Mouse (Mus musculus): ENCODE data around the gene Grap. TPM values are rescaled to one million over a fixed set of nuclear protein-coding genes. Genes with fewer than 3 reads are reported as not detected.

Gene Grap
- polyA plus RNA-seq, 1 experiment from 2014 or later, result 7.1 TPM

DNA sequence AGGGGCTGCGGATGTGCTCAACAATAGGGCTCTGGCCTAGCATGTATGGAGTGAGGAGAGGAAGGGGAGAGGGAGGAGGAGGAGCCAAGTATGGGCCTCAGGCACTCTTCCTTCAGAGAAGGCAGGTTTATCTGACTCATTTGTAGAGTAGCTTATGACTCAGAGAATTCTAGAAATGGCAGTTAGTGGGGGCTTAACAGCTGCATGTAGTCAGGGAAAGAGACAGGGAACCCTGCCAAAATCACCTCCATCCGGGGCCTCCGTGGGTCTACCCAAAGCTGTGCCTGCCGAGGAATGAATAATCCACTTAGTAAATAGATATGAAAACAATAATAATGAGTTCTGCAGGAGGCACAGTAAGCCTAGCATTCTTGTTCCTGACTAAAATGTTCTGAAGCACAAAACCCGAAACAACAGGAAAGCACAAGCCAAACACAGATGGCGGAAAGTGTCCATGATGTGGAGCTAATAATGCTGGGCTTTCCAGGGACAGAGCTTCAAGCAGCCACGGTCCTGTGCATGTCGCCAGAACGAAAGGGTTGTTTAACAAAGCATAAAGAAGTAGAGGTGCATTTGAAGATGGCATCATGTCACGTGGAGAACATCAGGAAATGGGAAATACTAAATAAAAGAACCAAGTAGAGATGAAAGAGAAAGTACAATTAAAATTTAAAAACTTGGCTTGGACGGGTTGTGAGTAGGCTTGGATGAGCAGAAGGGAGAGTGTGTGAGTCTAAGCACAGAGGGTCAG lies 8.3 kb upstream of the Grap start:
- Histone ChIP-seq H3K27ac (ENCODE audit: low read depth, low read length) (no peak overlapping the region), H3K9me3 (ENCODE audit: control insufficient read depth, low read length) (no peaks in the 10 kb centered on the region), H3K4me1 (ENCODE audit: control insufficient read depth, insufficient read depth, low read length) (no peaks in the 10 kb centered on the region), H3K27me3 (ENCODE audit: control insufficient read depth, insufficient read depth, low read length) (no peaks in the 10 kb centered on the region), H3K4me3 (ENCODE audit: low read depth, low read length) (no peak overlapping the region), H3K9ac (ENCODE audit: low read length) (no peak overlapping the region), H3K4me2 (no peak overlapping the region), H3K36me3 (ENCODE audit: control insufficient read depth, insufficient read depth, low read length) (no peaks in the 10 kb centered on the region)
- no peak for DNase-seq (ENCODE audit: low spot score, missing footprints)
- 79% methylated on average over 11 of the region's 11 CpGs for WGBS
- no peak for ATAC-seq (ENCODE audit: low FRiP score)

DNA sequence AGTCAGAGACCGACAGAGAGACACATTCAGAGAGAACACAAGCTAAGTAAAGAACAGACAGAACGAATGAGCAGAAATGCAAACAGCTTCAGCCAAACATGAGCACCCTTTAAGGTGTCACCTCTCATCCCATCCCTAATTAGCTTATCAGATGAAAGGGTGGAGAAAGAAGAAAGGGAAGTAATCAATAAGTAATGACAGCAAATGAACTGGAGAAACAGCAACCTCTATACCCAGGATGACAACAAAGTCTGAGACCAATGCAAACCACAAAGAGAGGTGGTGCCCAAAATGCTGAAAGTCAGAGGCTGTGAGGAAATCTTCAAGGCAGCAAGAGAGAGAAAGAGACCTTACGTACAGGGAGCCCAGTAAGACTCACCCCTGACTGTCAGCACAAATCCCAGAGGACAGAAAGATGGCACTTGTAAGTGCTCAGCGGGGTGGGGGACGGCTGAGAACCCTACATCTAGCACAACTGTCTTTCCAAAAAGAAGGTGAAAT lies 7.7 kb upstream of the Grap start:
- Histone ChIP-seq H3K9ac (ENCODE audit: low read length) (no peak overlapping the region), H3K4me2 (no peak overlapping the region), H3K27ac (ENCODE audit: low read depth, low read length) (no peak overlapping the region), H3K9me3 (ENCODE audit: control insufficient read depth, low read length) (no peaks in the 10 kb centered on the region), H3K27me3 (ENCODE audit: control insufficient read depth, insufficient read depth, low read length) (no peaks in the 10 kb centered on the region), H3K4me3 (ENCODE audit: low read depth, low read length) (no peak overlapping the region), H3K4me1 (ENCODE audit: control insufficient read depth, insufficient read depth, low read length) (no peaks in the 10 kb centered on the region), H3K36me3 (ENCODE audit: control insufficient read depth, insufficient read depth, low read length) (no peaks in the 10 kb centered on the region)
- ATAC-seq (ENCODE audit: low FRiP score) (no peak), DNase-seq (ENCODE audit: low spot score, missing footprints) (no peak)
- WGBS, result 79% methylated on average over 5 of the region's 5 CpGs

DNA sequence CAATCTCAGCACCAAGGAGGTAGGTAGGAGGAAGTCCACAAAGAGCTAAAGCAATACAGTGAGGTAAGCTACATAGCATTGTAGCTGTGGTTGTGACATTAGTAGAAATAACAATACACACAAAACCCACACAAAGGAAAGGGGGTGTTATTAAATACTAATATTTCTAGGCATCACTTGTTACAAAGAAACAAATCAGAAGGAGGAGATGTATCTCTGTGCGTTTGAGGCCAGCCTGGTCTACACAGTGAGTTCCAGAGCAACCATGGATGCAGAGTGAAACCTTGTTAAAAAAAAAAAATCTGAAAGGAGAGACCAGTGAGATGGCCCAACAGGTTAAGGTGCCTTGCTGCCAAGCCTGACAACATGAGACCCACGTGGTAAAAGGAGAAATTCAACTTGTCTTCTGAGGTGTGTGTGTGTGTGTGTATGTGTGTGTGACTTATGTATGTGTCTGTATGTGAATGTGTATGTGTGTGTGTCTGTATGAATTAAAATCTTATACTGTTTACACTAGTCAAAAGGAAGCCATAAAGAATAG lies 6.5 kb upstream of the Grap start:
- H3K9ac ChIP-seq (ENCODE audit: low read length), result no peak overlapping the region
- no peaks in the 10 kb centered on the region for H3K27me3 ChIP-seq (ENCODE audit: control insufficient read depth, insufficient read depth, low read length)
- H3K4me1 ChIP-seq (ENCODE audit: control insufficient read depth, insufficient read depth, low read length), result no peaks in the 10 kb centered on the region
- H3K36me3 ChIP-seq (ENCODE audit: control insufficient read depth, insufficient read depth, low read length), result no peaks in the 10 kb centered on the region
- 59% methylated on average over 2 of the region's 2 CpGs for WGBS
- H3K27ac ChIP-seq (ENCODE audit: low read depth, low read length), result no peak overlapping the region
- H3K4me2 ChIP-seq, result no peak overlapping the region
- H3K9me3 ChIP-seq (ENCODE audit: control insufficient read depth, low read length), result no peaks in the 10 kb centered on the region
- H3K4me3 ChIP-seq (ENCODE audit: low read depth, low read length), result no peak overlapping the region
- ATAC-seq (ENCODE audit: low FRiP score), result no peak
- DNase-seq (ENCODE audit: low spot score, missing footprints), result no peak

DNA sequence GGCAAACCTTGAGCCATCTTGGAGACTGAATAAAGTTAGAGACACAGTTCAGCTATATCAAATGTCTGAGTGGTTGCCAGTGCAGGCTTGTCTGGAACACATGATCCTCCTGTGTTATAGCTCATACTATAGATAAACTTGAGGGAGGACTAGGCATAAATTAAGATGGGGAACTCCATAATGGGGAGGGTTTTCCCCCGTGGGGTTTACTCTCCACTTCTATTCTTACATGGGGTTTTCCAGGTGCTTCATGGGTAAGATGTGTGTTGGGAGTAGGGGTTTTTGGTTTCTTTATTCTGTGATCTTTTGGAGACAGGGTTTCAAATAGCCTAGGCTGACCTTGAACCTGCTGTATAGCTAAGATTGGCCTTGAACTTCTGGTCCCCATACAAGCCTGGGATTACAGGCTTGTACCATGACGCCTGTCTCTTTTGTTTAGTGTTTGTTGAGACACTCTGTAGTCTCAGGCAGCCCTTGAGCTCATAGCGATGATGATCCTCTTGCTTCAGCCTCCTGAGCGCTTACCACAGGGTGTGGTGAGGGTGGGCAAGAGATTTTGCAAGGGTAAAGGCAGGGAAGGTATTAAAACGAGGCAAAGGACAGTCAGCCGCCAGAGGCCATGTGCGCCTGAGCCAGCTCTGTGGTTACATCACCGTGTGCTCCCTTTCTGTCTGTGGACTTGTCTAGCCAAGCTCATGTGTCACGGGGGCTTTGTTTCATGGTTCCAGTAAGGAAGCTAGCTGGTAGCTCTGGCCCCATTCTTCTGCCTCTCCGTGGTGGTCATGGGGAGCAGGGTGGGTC lies 5.8 kb upstream of the Grap start:
- WGBS, result 77% methylated on average over 10 of the region's 10 CpGs

DNA sequence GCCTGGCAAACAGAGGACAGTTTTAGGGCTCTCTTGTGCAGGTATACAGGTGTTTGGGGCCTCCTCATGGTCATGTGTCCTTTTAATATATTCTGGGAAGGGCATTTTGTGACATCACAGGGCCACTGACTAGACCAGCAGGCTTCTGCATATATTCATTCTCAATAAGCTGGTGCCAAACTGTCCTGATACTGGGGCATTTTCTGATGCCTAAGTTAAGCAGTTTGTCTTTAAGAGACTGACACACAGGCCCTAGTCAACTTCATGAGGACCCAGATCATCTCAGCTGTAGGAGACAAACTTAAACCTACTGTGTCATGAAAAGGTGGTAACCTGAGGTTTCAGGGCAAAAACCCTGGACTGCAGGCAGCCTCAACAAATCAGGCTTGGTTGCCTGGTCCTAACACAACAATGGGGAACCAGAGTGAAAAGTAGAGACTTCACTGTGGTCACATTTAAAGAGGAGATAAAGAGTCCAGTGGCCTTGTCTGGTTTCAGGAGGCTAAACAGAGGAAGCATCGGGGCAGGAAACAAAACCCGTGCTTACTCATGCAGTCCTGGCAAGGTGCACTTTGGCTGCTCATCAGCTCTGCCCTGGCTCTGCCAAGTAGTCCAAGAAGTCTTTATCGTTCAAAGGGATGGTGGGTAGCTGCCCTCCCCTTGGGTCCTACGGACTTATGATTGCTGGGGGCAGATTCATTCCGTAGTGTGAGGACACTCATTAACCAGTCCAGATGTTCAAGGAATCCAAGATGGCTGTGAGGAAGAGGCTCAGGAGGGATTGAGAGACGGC lies 4.9 kb upstream of the Grap start:
- WGBS, result 86% methylated on average over 6 of the region's 6 CpGs
- ATAC-seq (ENCODE audit: low FRiP score) (no peak), DNase-seq (ENCODE audit: low spot score, missing footprints) (no peak)
- Histone ChIP-seq H3K4me2 (no peak overlapping the region), H3K4me3 (ENCODE audit: low read depth, low read length) (no peak overlapping the region), H3K36me3 (ENCODE audit: control insufficient read depth, insufficient read depth, low read length) (no peaks in the 10 kb centered on the region), H3K27ac (ENCODE audit: low read depth, low read length) (no peak overlapping the region), H3K4me1 (ENCODE audit: control insufficient read depth, insufficient read depth, low read length) (no peaks in the 10 kb centered on the region), H3K27me3 (ENCODE audit: control insufficient read depth, insufficient read depth, low read length) (no peaks in the 10 kb centered on the region), H3K9me3 (ENCODE audit: control insufficient read depth, low read length) (no peaks in the 10 kb centered on the region), H3K9ac (ENCODE audit: low read length) (no peak overlapping the region)

More for the DNA sequence above, 5.8 kb upstream of the Grap start:
- H3K9ac ChIP-seq (ENCODE audit: low read length), result no peak overlapping the region
- no peak overlapping the region for H3K4me2 ChIP-seq
- H3K4me1 ChIP-seq (ENCODE audit: control insufficient read depth, insufficient read depth, low read length), result no peaks in the 10 kb centered on the region
- no peak overlapping the region for H3K27ac ChIP-seq (ENCODE audit: low read depth, low read length)
- no peaks in the 10 kb centered on the region for H3K9me3 ChIP-seq (ENCODE audit: control insufficient read depth, low read length)
- no peak for DNase-seq (ENCODE audit: low spot score, missing footprints)
- no peaks in the 10 kb centered on the region for H3K36me3 ChIP-seq (ENCODE audit: control insufficient read depth, insufficient read depth, low read length)
- H3K27me3 ChIP-seq (ENCODE audit: control insufficient read depth, insufficient read depth, low read length), result no peaks in the 10 kb centered on the region
- H3K4me3 ChIP-seq (ENCODE audit: low read depth, low read length), result no peak overlapping the region
- no peak for ATAC-seq (ENCODE audit: low FRiP score)

DNA sequence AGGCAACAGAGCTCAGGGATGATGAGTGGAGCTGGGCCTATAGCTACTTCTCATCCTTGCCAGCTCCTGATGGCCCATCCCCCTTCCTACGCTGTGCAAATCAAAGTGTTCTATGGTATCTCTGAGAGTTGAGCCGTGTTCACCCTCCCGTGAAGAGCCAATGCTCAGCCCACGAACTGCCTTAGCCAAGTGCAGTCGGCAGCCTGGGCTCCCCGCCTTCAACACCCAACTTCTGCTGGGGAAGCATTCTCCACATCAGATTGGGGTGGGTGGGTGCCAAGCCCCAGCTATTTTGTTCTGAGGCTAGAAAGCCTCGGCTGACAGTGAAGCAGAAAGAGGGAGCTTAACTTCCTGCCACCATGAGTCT lies 4.3 kb upstream of the Grap start:
- H3K9me3 ChIP-seq (ENCODE audit: control insufficient read depth, low read length), result no peaks in the 10 kb centered on the region
- H3K36me3 ChIP-seq (ENCODE audit: control insufficient read depth, insufficient read depth, low read length), result no peaks in the 10 kb centered on the region
- ATAC-seq (ENCODE audit: low FRiP score), result no peak
- WGBS, result 82% methylated on average over 7 of the region's 7 CpGs
- no peaks in the 10 kb centered on the region for H3K27me3 ChIP-seq (ENCODE audit: control insufficient read depth, insufficient read depth, low read length)
- H3K4me2 ChIP-seq, result no peak overlapping the region
- no peaks in the 10 kb centered on the region for H3K4me1 ChIP-seq (ENCODE audit: control insufficient read depth, insufficient read depth, low read length)
- no peak overlapping the region for H3K27ac ChIP-seq (ENCODE audit: low read depth, low read length)
- no peak overlapping the region for H3K4me3 ChIP-seq (ENCODE audit: low read depth, low read length)
- H3K9ac ChIP-seq (ENCODE audit: low read length), result no peak overlapping the region
- DNase-seq (ENCODE audit: low spot score, missing footprints), result no peak

DNA sequence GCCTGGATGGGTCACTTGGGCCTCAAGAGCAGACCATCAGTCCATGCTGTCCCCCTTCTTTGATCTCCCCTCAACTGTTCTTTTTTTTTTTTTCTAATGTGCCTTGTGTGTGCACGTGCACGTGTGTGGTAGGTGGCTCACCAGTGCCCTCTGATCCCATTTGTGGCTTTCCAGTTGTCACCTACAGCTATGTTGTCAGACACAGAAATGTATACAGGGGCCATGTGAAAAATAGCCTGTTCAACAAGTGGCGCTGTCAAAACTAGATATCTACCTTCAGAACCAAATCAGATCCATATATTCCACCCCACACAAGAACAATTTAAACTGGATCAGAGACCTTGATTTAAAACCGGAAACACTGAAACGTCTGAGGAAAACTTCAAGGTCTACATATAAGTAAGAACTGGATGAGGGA lies 3.9 kb upstream of the Grap start:
- H3K4me3 ChIP-seq (ENCODE audit: low read depth, low read length), result no peak overlapping the region
- ATAC-seq (ENCODE audit: low FRiP score), result no peak
- WGBS, result 93% methylated on average over 5 of the region's 5 CpGs
- no peak overlapping the region for H3K27ac ChIP-seq (ENCODE audit: low read depth, low read length)
- DNase-seq (ENCODE audit: low spot score, missing footprints), result no peak
- H3K9ac ChIP-seq (ENCODE audit: low read length), result no peak overlapping the region
- H3K4me2 ChIP-seq, result no peak overlapping the region
- no peaks in the 10 kb centered on the region for H3K27me3 ChIP-seq (ENCODE audit: control insufficient read depth, insufficient read depth, low read length)
- H3K4me1 ChIP-seq (ENCODE audit: control insufficient read depth, insufficient read depth, low read length), result no peaks in the 10 kb centered on the region
- H3K36me3 ChIP-seq (ENCODE audit: control insufficient read depth, insufficient read depth, low read length), result no peaks in the 10 kb centered on the region
- no peaks in the 10 kb centered on the region for H3K9me3 ChIP-seq (ENCODE audit: control insufficient read depth, low read length)

DNA sequence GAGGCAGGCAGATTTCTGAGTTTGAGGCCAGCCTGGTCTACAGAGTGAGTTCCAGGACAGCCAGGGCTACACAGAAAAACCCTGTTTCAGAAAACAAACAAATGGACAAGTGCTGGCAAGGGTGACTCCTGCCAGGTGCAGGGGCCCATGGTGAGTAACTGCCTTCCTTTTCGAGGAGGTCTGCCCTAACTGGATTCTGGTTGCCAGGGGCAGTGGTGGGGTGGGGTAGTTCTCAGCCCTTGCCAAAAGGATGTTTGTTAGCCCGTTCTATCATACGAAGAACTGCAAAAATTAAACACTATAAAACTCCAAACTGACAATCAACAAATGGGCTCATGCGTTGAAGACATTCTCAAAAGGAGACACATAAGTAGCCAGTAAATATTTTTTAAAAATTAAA lies 3.4 kb upstream of the Grap start:
- no peaks in the 10 kb centered on the region for H3K9me3 ChIP-seq (ENCODE audit: control insufficient read depth, low read length)
- 93% methylated on average over 4 of the region's 4 CpGs for WGBS
- no peak for ATAC-seq (ENCODE audit: low FRiP score)

More for the DNA sequence above, 3.4 kb upstream of the Grap start:
- no peak overlapping the region for H3K4me3 ChIP-seq (ENCODE audit: low read depth, low read length)
- no peak overlapping the region for H3K27ac ChIP-seq (ENCODE audit: low read depth, low read length)
- no peaks in the 10 kb centered on the region for H3K27me3 ChIP-seq (ENCODE audit: control insufficient read depth, insufficient read depth, low read length)
- no peak overlapping the region for H3K9ac ChIP-seq (ENCODE audit: low read length)
- H3K36me3 ChIP-seq (ENCODE audit: control insufficient read depth, insufficient read depth, low read length), result no peaks in the 10 kb centered on the region
- H3K4me1 ChIP-seq (ENCODE audit: control insufficient read depth, insufficient read depth, low read length), result no peaks in the 10 kb centered on the region
- no peak for DNase-seq (ENCODE audit: low spot score, missing footprints)
- H3K4me2 ChIP-seq, result no peak overlapping the region
